Mouse (Mus musculus) ZHBTc4 (cell line): ENCODE results near the gene Vps13c.

ENCODE experiments used
- DNase-seq: peaks from one replicate; pipeline ENCODE4 v3.0.0-alpha.2; 2011; ENCODE audit warnings: low read depth, low spot score

The Vps13c gene

GRCm38 (mm10) chr9:67877081-67877718, 37.0 kb downstream of the Vps13c start:
- DNase-seq, result no peak

- DNase-seq, result peak; percentile 40
Measured at GRCm38 (mm10) chr9:67878197-67878769, 38.1 kb downstream of the Vps13c start.

GRCm38 (mm10) chr9:67883349-67883984, 43.3 kb downstream of the Vps13c start:
- DNase-seq, result peak; percentile 28

GRCm38 (mm10) chr9:67884095-67884494, 43.9 kb downstream of the Vps13c start:
- no peak for DNase-seq

- peak; percentile 78 for DNase-seq
Measured at GRCm38 (mm10) chr9:67886981-67887720, 47.0 kb downstream of the Vps13c start.

- DNase-seq, result no peak
Measured at GRCm38 (mm10) chr9:67893474-67893873, 53.3 kb downstream of the Vps13c start.

- no peak for DNase-seq
Measured at GRCm38 (mm10) chr9:67896646-67897295, 56.6 kb downstream of the Vps13c start.

- no peak for DNase-seq
Measured at GRCm38 (mm10) chr9:67900398-67900797, 60.2 kb downstream of the Vps13c start.

GRCm38 (mm10) chr9:67904355-67904754, 64.2 kb downstream of the Vps13c start:
- DNase-seq, result no peak

GRCm38 (mm10) chr9:67905541-67905940, 65.3 kb downstream of the Vps13c start:
- no peak for DNase-seq

GRCm38 (mm10) chr9:67914681-67915080, 74.5 kb downstream of the Vps13c start:
- DNase-seq, result no peak

- DNase-seq, result no peak
Measured at GRCm38 (mm10) chr9:67922350-67922749, 82.2 kb downstream of the Vps13c start.

- DNase-seq, result peak; percentile 5
Measured at GRCm38 (mm10) chr9:67930629-67931028, 90.4 kb downstream of the Vps13c start.

- DNase-seq, result no peak
Measured at GRCm38 (mm10) chr9:67937286-67937685, 97.1 kb downstream of the Vps13c start.

- DNase-seq, result peak; percentile 78
Measured at GRCm38 (mm10) chr9:67955466-67956010, 115.3 kb downstream of the Vps13c start.

GRCm38 (mm10) chr9:67961953-67962352, 121.8 kb downstream of the Vps13c start:
- no peak for DNase-seq

GRCm38 (mm10) chr9:67965889-67966288, 125.7 kb downstream of the Vps13c start:
- no peak for DNase-seq

- DNase-seq, result peak; percentile 23
Measured at GRCm38 (mm10) chr9:67967011-67967410, 126.8 kb downstream of the Vps13c start.

- peak; percentile 58 for DNase-seq
Measured at GRCm38 (mm10) chr9:67973451-67973850, 133.3 kb downstream of the Vps13c start.

GRCm38 (mm10) chr9:67975491-67975890, 135.3 kb downstream of the Vps13c start:
- no peak for DNase-seq

GRCm38 (mm10) chr9:68006566-68006965, 166.4 kb downstream of the Vps13c start:
- DNase-seq, result no peak
